Mouse (Mus musculus) liver, postnatal 0 days (tissue): ENCODE results near the gene Limch1.

Source experiments
- CTCF ChIP-seq: sonication (generic); IDR thresholded peaks from 2 replicates; pipeline ENCODE4 v1.5.1; 2016; ENCODE audit warnings: antibody characterized with exemption, low read depth
- EP300 ChIP-seq: IDR thresholded peaks from 2 replicates; pipeline ENCODE4 v1.6.1; 2016; ENCODE audit warnings: antibody characterized with exemption, low read depth, mild to moderate bottlenecking

GRCm38 (mm10) chr5:67028786-67029185 is 283.2 kb downstream of the Limch1 start:
- TF ChIP-seq CTCF (no peak), EP300 (no peak)
